Mouse (Mus musculus): ENCODE measurements at regions not wholly inside any gene's neighbourhood (a gene's known extent, or its start where the extent isn't known, plus 50 kb on each side); places are given as distances from the start of the nearest gene placed in this dataset.

- TF ChIP-seq CTCF (IDR thresholded peaks at IDR 0.05; ENCODE audit: low read depth, low read length) (no peak), GATA1 (IDR thresholded peaks at IDR 0.05; ENCODE audit: borderline replicate concordance, low read length) (no peak)
These were observed 224.6 kb downstream of the Klf6 start for GRCm38 (mm10) chr13:6085891-6086290.

All from G1E (cell line).